ENCODE assay signal across 8 mouse cellular contexts in genomic region chr17:68881725-68882524, GRCm38 (mm10). TPM values are rescaled to one million over a fixed set of nuclear protein-coding genes. Genes with fewer than 3 reads are reported as not detected.
DNase-seq lines count a peak whose midpoint lies in the region; ATAC-seq and TF ChIP-seq lines count a peak whose summit lies in the region.

No protein-coding gene starts in this region.

- ATAC-seq in forebrain, embryonic 13.5 days, result peak; percentile 77
- peak; percentile 79 for ATAC-seq in intestine, embryonic 15.5 days
- no peak for ATAC-seq in stomach, embryonic 15.5 days (ENCODE audit: insufficient read depth, low FRiP score, low read depth)

- no peaks in the 10 kb centered on the region for H3K4me1 ChIP-seq in ES-Bruce4 (ENCODE audit: control insufficient read depth, insufficient read depth, low read length)
- H3K4me1 ChIP-seq in forebrain, embryonic 13.5 days, result 0 out of 2 replicates have a peak, but pooled peaks cover 4% of the 10 kb centered on the region
- H3K4me1 ChIP-seq in intestine, embryonic 15.5 days (replicated peaks), result no peaks in the 10 kb centered on the region
- H3K4me1 ChIP-seq in stomach, embryonic 15.5 days, result no peaks in the 10 kb centered on the region

- H3K4me2 ChIP-seq in forebrain, embryonic 13.5 days, result peak overlapping the region; percentile 63
- peak overlapping the region; percentile 57 for H3K4me2 ChIP-seq in intestine, embryonic 15.5 days (replicated peaks)
- H3K4me2 ChIP-seq in stomach, embryonic 15.5 days, result peak overlapping the region; percentile 54

- no peak overlapping the region for H3K9ac ChIP-seq in ES-Bruce4 (ENCODE audit: low read depth, poor library complexity, severe bottlenecking)
- peak overlapping the region; percentile 58 for H3K9ac ChIP-seq in forebrain, embryonic 13.5 days
- peak overlapping the region; percentile 23; the same call in 1 of the 2 replicates for H3K9ac ChIP-seq in intestine, embryonic 15.5 days
- no peak overlapping the region for H3K9ac ChIP-seq in stomach, embryonic 15.5 days

- H3K9me3 ChIP-seq in ES-Bruce4 (replicated peaks; ENCODE audit: control insufficient read depth, insufficient read depth, low read length, poor library complexity, severe bottlenecking), result no peaks in the 10 kb centered on the region
- no peaks in the 10 kb centered on the region for H3K9me3 ChIP-seq in forebrain, embryonic 13.5 days (replicated peaks)
- H3K9me3 ChIP-seq in intestine, embryonic 15.5 days, result no peaks in the 10 kb centered on the region
- no peaks in the 10 kb centered on the region for H3K9me3 ChIP-seq in stomach, embryonic 15.5 days

- no peaks in the 10 kb centered on the region for H3K27me3 ChIP-seq in ES-Bruce4 (ENCODE audit: control insufficient read depth, insufficient read depth, low read length, poor library complexity, severe bottlenecking)
- H3K27me3 ChIP-seq in forebrain, embryonic 13.5 days, result no peaks in the 10 kb centered on the region
- H3K27me3 ChIP-seq in intestine, embryonic 15.5 days (replicated peaks), result no peaks in the 10 kb centered on the region
- no peaks in the 10 kb centered on the region for H3K27me3 ChIP-seq in stomach, embryonic 15.5 days (replicated peaks)

- WGBS in forebrain, embryonic 13.5 days, result 11% methylated on average over 21 of the region's 21 CpGs
- WGBS in intestine, embryonic 15.5 days, result 12% methylated on average over 21 of the region's 21 CpGs
- WGBS in stomach, embryonic 15.5 days, result 15% methylated on average over 21 of the region's 21 CpGs

- peak; percentile 38 for TF ChIP-seq CTCF in ES-Bruce4 (IDR thresholded peaks at IDR 0.05; ENCODE audit: low read depth, low read length)
- TF ChIP-seq CTCF in brain, embryonic 14.5 days (IDR thresholded peaks at IDR 0.05; ENCODE audit: borderline replicate concordance, extremely low read depth, insufficient read depth, insufficient read length), result peak; percentile 68; the same call in 1 of the 2 replicates

- no peak for TF ChIP-seq EP300 in ES-Bruce4 (IDR thresholded peaks at IDR 0.05; ENCODE audit: insufficient read depth, low read depth, low read length)

- H3K36me3 ChIP-seq in ES-Bruce4 (ENCODE audit: control insufficient read depth, insufficient read depth, low read length, poor library complexity, severe bottlenecking), result no peaks in the 10 kb centered on the region
- no peaks in the 10 kb centered on the region for H3K36me3 ChIP-seq in forebrain, embryonic 13.5 days (ENCODE audit: poor library complexity, severe bottlenecking)
- H3K36me3 ChIP-seq in intestine, embryonic 15.5 days, result no peaks in the 10 kb centered on the region
- H3K36me3 ChIP-seq in stomach, embryonic 15.5 days, result no peaks in the 10 kb centered on the region

- TF ChIP-seq POLR2A in ES-Bruce4 (IDR thresholded peaks at IDR 0.05; ENCODE audit: insufficient read depth, low read length), result no peak
- TF ChIP-seq POLR2A in brain, embryonic 14.5 days (IDR thresholded peaks at IDR 0.05; ENCODE audit: borderline replicate concordance, extremely low read depth, insufficient read depth, insufficient read length, poor library complexity, severe bottlenecking), result no peak

- H3K27ac ChIP-seq in ES-Bruce4 (ENCODE audit: insufficient read depth, low read length), result no peak overlapping the region
- H3K27ac ChIP-seq in forebrain, embryonic 13.5 days, result no peak overlapping the region
- no peak overlapping the region for H3K27ac ChIP-seq in intestine, embryonic 15.5 days
- no peak overlapping the region for H3K27ac ChIP-seq in stomach, embryonic 15.5 days

- H3K4me3 ChIP-seq in ES-Bruce4 (ENCODE audit: low read depth, low read length), result peak overlapping the region; percentile 58
- H3K4me3 ChIP-seq in forebrain, embryonic 13.5 days, result peak overlapping the region; percentile 41
- H3K4me3 ChIP-seq in intestine, embryonic 15.5 days (replicated peaks), result peak overlapping the region; percentile 35
- H3K4me3 ChIP-seq in stomach, embryonic 15.5 days (replicated peaks), result peak overlapping the region; percentile 32; the same call in 1 of the 2 replicates

- peak; percentile 76 for DNase-seq in brain, embryonic 14.5 days (ENCODE audit: low read depth)
- peak; percentile 8 to 59 for DNase-seq in left cerebral cortex, adult 8-10 months (ENCODE audit: low spot score in 2 of 2)
- peak; percentile 34 for DNase-seq in mesoderm, embryonic 11.5 days (ENCODE audit: low read depth, low spot score)
- DNase-seq in B cell, adult 2 months, result no peak

RNA-seq across cellular contexts. Expression of gene Tmem200c, which starts 55.5 kb away (rescaled TPM):
- not detected in 2 replicates for polyA plus RNA-seq in ES-Bruce4 (2011; ENCODE audit: insufficient read depth, insufficient read length, low read depth, missing spikeins)
- polyA plus RNA-seq in brain, embryonic 14.5 days (2012; rRNA removed), result 3.2 and 4.6 TPM in 2 replicates
- 1.3 and 1.5 TPM in 2 replicates for polyA plus RNA-seq in forebrain, embryonic 13.5 days (2015; fragmentation: Nextera tagmentation; extraction: Ambion mirVana)
- polyA plus RNA-seq in intestine, embryonic 15.5 days (2015; fragmentation: Nextera tagmentation; extraction: Ambion mirVana), result 0.24 and 0.57 TPM in 2 replicates
- 10 to 100 TPM; 12.5 to 16.0 (median 15.6) TPM for total RNA-seq in left cerebral cortex, adult 8-10 months (2022)
- polyA plus RNA-seq in stomach, embryonic 15.5 days (2015; fragmentation: Nextera tagmentation; extraction: Ambion mirVana), result 0.40 and 0.48 TPM in 2 replicates

Comparison
In these comparisons a context has a peak if more than half of its experiments do, and no peak if none do; other contexts are left out.
1. H3K9ac ChIP-seq: peak in forebrain, embryonic 13.5 days (single experiment) and intestine, embryonic 15.5 days (single experiment); none in ES-Bruce4 (single experiment) and stomach, embryonic 15.5 days (single experiment).
2. DNase-seq: peak in brain, embryonic 14.5 days (single experiment), left cerebral cortex, adult 8-10 months (2 of 2) and mesoderm, embryonic 11.5 days (single experiment); none in B cell, adult 2 months (0 of 2).
3. Peak in every context shown above with its lines, with median percentiles within 50 percentile points of each other: H3K4me3 ChIP-seq and H3K4me2 ChIP-seq.